Mouse (Mus musculus) layer of hippocampus, adult 6 months (tissue): Measurements from ENCODE around the gene BC049762. TPM values are rescaled to one million over a fixed set of nuclear protein-coding genes. Genes with fewer than 3 reads are reported as not detected.

ENCODE experiments used
- long read RNA-seq, 2 experiments: library from polyadenylated mRNA; unstranded; transcript quantifications; one replicate each; pipeline ENCODE4 v2.0.0; 2019 to 2020
- polyA plus RNA-seq: library from polyadenylated mRNA; unstranded; fragments of <200 nt; fragmentation: Nextera tagmentation; gene quantifications from 2 replicates; pipeline ENCODE4 v1.2.3, GENCODE M21; 2021

BC049762 gene
- 1.0 TPM in 1 of 2 replicates, not detected in the other for polyA plus RNA-seq
- long read RNA-seq, experiment 1: 0 reads
- long read RNA-seq, experiment 2: 0 reads

GRCm38 (mm10) chr11:51262342-51263285, at the start of gene BC049762:
Gene BC049762 (minus strand): TSS chr11:51263046.

GRCm38 (mm10) chr11:51289564-51290041, 26.8 kb upstream of the BC049762 start, which contains the start of gene Col23a1:
Gene Col23a1 (plus strand): TSS chr11:51289920.

DNA sequence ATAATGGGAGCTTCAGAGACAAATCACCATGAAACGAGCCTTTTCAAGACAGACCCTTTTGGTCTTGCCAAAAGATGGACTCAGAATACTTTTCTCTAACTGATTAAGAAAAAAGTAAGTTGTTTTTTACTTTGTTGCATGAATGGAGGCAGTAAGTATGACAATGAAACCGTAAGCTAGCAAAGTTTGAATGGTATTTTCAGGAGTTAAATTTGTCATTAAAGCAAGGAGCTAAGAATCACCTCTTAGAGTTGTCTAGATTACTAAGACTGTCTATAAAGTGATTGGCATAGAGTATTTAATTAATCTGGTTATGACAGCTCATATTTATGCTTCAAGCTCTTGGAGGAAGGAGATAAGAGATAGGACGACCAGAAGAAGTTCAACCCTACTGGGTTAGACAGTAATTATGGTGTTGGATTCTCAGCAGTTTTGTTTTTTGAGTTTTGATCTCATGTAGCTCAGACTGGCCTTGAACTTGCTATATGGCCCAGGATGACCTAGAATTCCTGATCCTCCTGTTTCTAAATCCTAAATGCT, 1.1 kb downstream of the BC049762 start, which contains the start of gene Clk4:
Gene Clk4, plus strand, starts transcription at position 51 of the 540 bp plus-strand sequence.

GRCm38 (mm10) chr11:51220308-51220707, 42.5 kb downstream of the BC049762 start, which contains the start of gene Gm12569:
Gene Gm12569 (plus strand): TSS chr11:51220473.

Other genes starting within 250 kb of the BC049762 start
- gene Olfr54, start 248.8 kb downstream of the BC049762 start, polyA plus RNA-seq: not detected in 2 replicates
- gene Olfr1375, start 214.9 kb downstream of the BC049762 start, polyA plus RNA-seq: not detected in 2 replicates
- 3.4 and 5.8 TPM in 2 replicates for gene Zfp354a, start 203.8 kb downstream of the BC049762 start, polyA plus RNA-seq
- gene Gm12569, start 42.6 kb downstream of the BC049762 start, polyA plus RNA-seq: not detected in 2 replicates
- 25.2 and 26.0 TPM in 2 replicates for gene Clk4, start 1.3 kb downstream of the BC049762 start, polyA plus RNA-seq
- 0.89 and 1.1 TPM in 2 replicates for gene Col23a1, start 26.9 kb upstream of the BC049762 start, polyA plus RNA-seq